Mouse (Mus musculus): ENCODE measurements at regions not wholly inside any gene's neighbourhood (a gene's known extent, or its start where the extent isn't known, plus 50 kb on each side); places are given as distances from the start of the nearest gene placed in this dataset.

- Histone ChIP-seq H3K27me3 (ENCODE audit: control insufficient read depth, insufficient read depth, low read length) (no peaks in the 10 kb centered on the region), H3K4me3 (no peak overlapping the region), H3K4me1 (ENCODE audit: control insufficient read depth, insufficient read depth, low read length) (no peaks in the 10 kb centered on the region), H3K79me2 (replicated peaks; ENCODE audit: control insufficient read depth, insufficient read depth, low read length) (no peaks in the 10 kb centered on the region), H3K27ac (no peak overlapping the region), H3K36me3 (ENCODE audit: control insufficient read depth, insufficient read depth, low read length) (no peaks in the 10 kb centered on the region), H3K9ac (ENCODE audit: low read depth, low read length) (no peak overlapping the region)
- DNase-seq: no peak
- intact Hi-C loops (cut with DNase I): no loop called here
- 45% methylated on average over 2 of the region's 2 CpGs for WGBS
- no peak for TF ChIP-seq POLR2A (IDR thresholded peaks at IDR 0.05; ENCODE audit: insufficient read depth, low read depth, low read length)
- no peak for TF ChIP-seq EP300 (IDR thresholded peaks at IDR 0.05; ENCODE audit: insufficient read depth, low read depth, low read length)
- TF ChIP-seq CTCF (IDR thresholded peaks at IDR 0.05): no peak
These were observed 244.2 kb upstream of the Msx2 start for GRCm38 (mm10) chr13:53717086-53717485.

- H3K9ac ChIP-seq (ENCODE audit: low read depth, low read length): no peak overlapping the region
- 75% methylated on average over 10 of the region's 10 CpGs for WGBS
- H3K79me2 ChIP-seq (replicated peaks; ENCODE audit: control insufficient read depth, insufficient read depth, low read length): no peaks in the 10 kb centered on the region
- intact Hi-C loops (cut with DNase I): no loop called here
- DNase-seq: no peak
- TF ChIP-seq POLR2A (IDR thresholded peaks at IDR 0.05; ENCODE audit: insufficient read depth, low read depth, low read length) (no peak), EP300 (IDR thresholded peaks at IDR 0.05; ENCODE audit: insufficient read depth, low read depth, low read length) (no peak), CTCF (IDR thresholded peaks at IDR 0.05) (no peak)
- no peak overlapping the region for H3K4me3 ChIP-seq
- no peaks in the 10 kb centered on the region for H3K4me1 ChIP-seq (ENCODE audit: control insufficient read depth, insufficient read depth, low read length)
- no peaks in the 10 kb centered on the region for H3K27me3 ChIP-seq (ENCODE audit: control insufficient read depth, insufficient read depth, low read length)
- H3K36me3 ChIP-seq (ENCODE audit: control insufficient read depth, insufficient read depth, low read length): no peaks in the 10 kb centered on the region
- no peak overlapping the region for H3K27ac ChIP-seq
These were observed 236.2 kb upstream of the Msx2 start for GRCm38 (mm10) chr13:53709062-53709461.

GRCm38 (mm10) chr13:53707548-53707947, 234.7 kb upstream of the Msx2 start:
- WGBS: 89% methylated on average over 17 of the region's 17 CpGs
- intact Hi-C loops (cut with DNase I): no loop called here

GRCm38 (mm10) chr13:53704104-53704503, 231.2 kb upstream of the Msx2 start:
- no peak for DNase-seq
- Histone ChIP-seq H3K4me3 (no peak overlapping the region), H3K27me3 (ENCODE audit: control insufficient read depth, insufficient read depth, low read length) (no peaks in the 10 kb centered on the region), H3K36me3 (ENCODE audit: control insufficient read depth, insufficient read depth, low read length) (no peaks in the 10 kb centered on the region), H3K79me2 (replicated peaks; ENCODE audit: control insufficient read depth, insufficient read depth, low read length) (no peaks in the 10 kb centered on the region), H3K9ac (ENCODE audit: low read depth, low read length) (no peak overlapping the region), H3K27ac (no peak overlapping the region), H3K4me1 (ENCODE audit: control insufficient read depth, insufficient read depth, low read length) (no peaks in the 10 kb centered on the region)
- WGBS: 70% methylated on average over 11 of the region's 11 CpGs
- TF ChIP-seq EP300 (IDR thresholded peaks at IDR 0.05; ENCODE audit: insufficient read depth, low read depth, low read length) (no peak), POLR2A (IDR thresholded peaks at IDR 0.05; ENCODE audit: insufficient read depth, low read depth, low read length) (no peak), CTCF (IDR thresholded peaks at IDR 0.05) (no peak)
- intact Hi-C loops (cut with DNase I): no loop called here

More at GRCm38 (mm10) chr13:53707548-53707947, 234.7 kb upstream of the Msx2 start:
- no peak overlapping the region for H3K27ac ChIP-seq
- no peak overlapping the region for H3K9ac ChIP-seq (ENCODE audit: low read depth, low read length)
- H3K79me2 ChIP-seq (replicated peaks; ENCODE audit: control insufficient read depth, insufficient read depth, low read length): no peaks in the 10 kb centered on the region
- no peaks in the 10 kb centered on the region for H3K27me3 ChIP-seq (ENCODE audit: control insufficient read depth, insufficient read depth, low read length)
- TF ChIP-seq POLR2A (IDR thresholded peaks at IDR 0.05; ENCODE audit: insufficient read depth, low read depth, low read length) (no peak), EP300 (IDR thresholded peaks at IDR 0.05; ENCODE audit: insufficient read depth, low read depth, low read length) (no peak), CTCF (IDR thresholded peaks at IDR 0.05) (no peak)
- DNase-seq: no peak
- no peak overlapping the region for H3K4me3 ChIP-seq
- no peaks in the 10 kb centered on the region for H3K36me3 ChIP-seq (ENCODE audit: control insufficient read depth, insufficient read depth, low read length)
- no peaks in the 10 kb centered on the region for H3K4me1 ChIP-seq (ENCODE audit: control insufficient read depth, insufficient read depth, low read length)

GRCm38 (mm10) chr13:53700236-53700635, 227.4 kb upstream of the Msx2 start:
- Histone ChIP-seq H3K79me2 (replicated peaks; ENCODE audit: control insufficient read depth, insufficient read depth, low read length) (no peaks in the 10 kb centered on the region), H3K4me1 (ENCODE audit: control insufficient read depth, insufficient read depth, low read length) (no peaks in the 10 kb centered on the region), H3K9ac (ENCODE audit: low read depth, low read length) (no peak overlapping the region), H3K27me3 (ENCODE audit: control insufficient read depth, insufficient read depth, low read length) (no peaks in the 10 kb centered on the region), H3K36me3 (ENCODE audit: control insufficient read depth, insufficient read depth, low read length) (no peaks in the 10 kb centered on the region), H3K4me3 (no peak overlapping the region), H3K27ac (no peak overlapping the region)
- TF ChIP-seq POLR2A (IDR thresholded peaks at IDR 0.05; ENCODE audit: insufficient read depth, low read depth, low read length) (no peak), CTCF (IDR thresholded peaks at IDR 0.05) (no peak), EP300 (IDR thresholded peaks at IDR 0.05; ENCODE audit: insufficient read depth, low read depth, low read length) (no peak)
- intact Hi-C loops (cut with DNase I): no loop called here
- no peak for DNase-seq
- 74% methylated on average over 3 of the region's 3 CpGs for WGBS

- no peak overlapping the region for H3K27ac ChIP-seq
- intact Hi-C loops (cut with DNase I): no loop called here
- H3K36me3 ChIP-seq (ENCODE audit: control insufficient read depth, insufficient read depth, low read length): no peaks in the 10 kb centered on the region
- no peak overlapping the region for H3K4me3 ChIP-seq
- TF ChIP-seq CTCF (IDR thresholded peaks at IDR 0.05) (no peak), EP300 (IDR thresholded peaks at IDR 0.05; ENCODE audit: insufficient read depth, low read depth, low read length) (no peak), POLR2A (IDR thresholded peaks at IDR 0.05; ENCODE audit: insufficient read depth, low read depth, low read length) (no peak)
- H3K79me2 ChIP-seq (replicated peaks; ENCODE audit: control insufficient read depth, insufficient read depth, low read length): no peaks in the 10 kb centered on the region
- H3K4me1 ChIP-seq (ENCODE audit: control insufficient read depth, insufficient read depth, low read length): no peaks in the 10 kb centered on the region
- H3K27me3 ChIP-seq (ENCODE audit: control insufficient read depth, insufficient read depth, low read length): no peaks in the 10 kb centered on the region
- no peak overlapping the region for H3K9ac ChIP-seq (ENCODE audit: low read depth, low read length)
- WGBS: 51% methylated on average over 6 of the region's 6 CpGs
- DNase-seq: no peak
These were observed 225.1 kb upstream of the Msx2 start for GRCm38 (mm10) chr13:53697954-53698353.

All from heart, adult 2 months (tissue).